Mouse (Mus musculus) right cerebral cortex, postnatal 14 days (tissue): ENCODE measurements around the gene Tnr.

Experiments used
- DNase-seq: peaks from one replicate; pipeline ENCODE4 v3.0.0; 2022

Tnr gene

DNA sequence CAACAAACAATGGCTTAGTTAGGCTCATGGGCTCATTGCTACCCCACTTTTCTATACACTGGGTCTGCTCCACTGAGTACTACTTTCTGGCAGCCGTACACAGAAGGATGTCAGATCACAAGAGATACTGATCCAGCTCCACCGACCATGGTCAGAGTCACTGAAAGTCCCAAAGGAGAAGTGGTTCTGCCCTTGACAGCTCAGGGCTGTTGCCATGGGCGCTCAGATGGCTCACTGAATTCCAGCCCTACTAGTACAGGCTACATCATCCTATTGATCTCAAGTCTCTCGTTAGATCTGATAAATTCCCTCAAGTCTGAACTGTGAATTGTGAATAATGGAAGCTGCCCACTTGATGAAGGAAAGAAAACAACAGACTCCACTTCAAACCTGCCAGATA, 207.3 kb downstream of the Tnr start:
- DNase-seq: no peak

DNA sequence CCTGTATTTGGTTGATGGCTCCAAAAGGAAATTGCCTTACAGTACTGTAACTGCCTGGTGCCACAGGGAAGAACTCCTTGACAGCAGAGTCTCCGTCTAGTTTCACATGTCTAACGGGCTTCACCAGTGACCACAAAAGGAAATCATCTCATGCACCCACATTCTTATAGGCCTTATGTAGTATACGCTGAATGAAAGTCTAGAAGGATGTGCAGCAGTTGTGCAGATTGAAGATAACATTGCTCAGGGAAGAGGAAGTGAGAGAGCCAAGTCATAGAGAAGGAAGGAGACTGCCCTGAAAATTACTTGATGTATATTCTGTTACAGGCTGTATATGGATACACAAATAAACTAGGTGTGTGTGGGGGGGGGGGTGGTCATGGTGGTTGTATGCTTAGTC, 211.5 kb downstream of the Tnr start:
- DNase-seq: no peak

DNA sequence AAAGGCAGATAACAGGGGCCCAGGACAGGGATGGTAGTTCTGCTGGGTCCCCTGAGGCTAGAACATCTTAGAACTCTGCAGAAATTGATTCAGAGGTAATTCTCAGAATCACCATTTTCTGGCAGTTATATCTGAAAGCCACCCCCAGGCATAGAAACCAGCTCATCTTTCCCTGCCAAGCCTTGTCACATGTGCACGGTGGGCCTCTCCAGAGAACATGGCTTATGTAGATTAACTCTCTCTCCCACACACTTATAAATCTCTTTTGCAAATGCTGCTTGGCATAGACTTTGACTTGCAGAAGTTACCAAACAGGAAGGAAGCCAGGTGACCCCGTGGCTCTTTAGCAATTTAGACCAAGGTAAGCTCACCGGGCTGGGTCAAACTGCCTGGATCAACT, 215.9 kb downstream of the Tnr start:
- DNase-seq: peak; percentile 12

DNA sequence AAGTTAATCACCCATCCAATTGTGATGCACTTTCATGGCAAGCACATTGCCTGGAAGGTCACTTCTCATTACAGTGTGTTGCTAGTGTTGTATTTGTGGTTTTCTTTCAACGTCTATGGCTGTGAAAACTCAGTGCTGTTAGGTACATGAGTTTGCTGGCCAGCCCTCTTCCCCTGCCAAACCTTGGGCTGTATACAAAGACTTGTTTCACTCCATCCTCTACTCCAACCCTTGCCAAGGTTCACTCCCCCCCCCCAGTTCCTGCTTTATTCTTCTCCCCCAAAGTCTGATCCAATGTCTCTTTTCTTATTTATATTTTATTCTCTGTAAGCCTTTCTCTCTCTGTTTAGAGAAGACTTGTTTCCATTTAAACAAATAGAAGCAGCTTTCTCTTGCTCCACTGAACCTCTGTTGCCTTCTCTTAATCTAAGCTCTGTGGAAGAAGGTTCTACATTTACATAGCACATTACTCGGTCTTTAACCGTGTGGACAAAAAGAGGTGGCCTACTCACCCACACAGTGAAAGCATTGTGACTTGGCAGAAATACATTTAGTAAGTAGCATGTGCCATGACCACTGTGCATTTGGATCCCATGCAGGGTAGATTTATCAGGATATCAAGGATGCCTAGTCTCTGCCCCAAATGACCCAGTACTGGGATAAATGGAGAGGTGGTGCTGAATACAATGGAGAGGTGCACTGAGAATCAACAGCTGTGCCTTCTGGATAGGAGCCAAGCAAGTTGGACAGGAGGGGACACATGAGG, 217.9 kb downstream of the Tnr start:
- DNase-seq: no peak

DNA sequence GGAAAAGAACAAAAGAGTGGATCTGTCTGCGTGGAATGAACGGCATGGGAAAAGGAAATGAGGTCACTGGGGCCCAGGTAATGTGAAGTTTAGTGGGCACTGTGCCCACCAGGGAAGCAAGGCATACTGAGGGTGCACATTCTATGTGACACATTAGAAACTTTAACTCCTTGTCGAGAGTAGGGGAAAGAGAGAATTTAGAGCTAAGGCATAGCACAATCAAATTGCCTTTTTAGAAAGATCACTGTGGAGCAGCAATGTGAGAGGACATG, 218.4 kb downstream of the Tnr start:
- DNase-seq: no peak

DNA sequence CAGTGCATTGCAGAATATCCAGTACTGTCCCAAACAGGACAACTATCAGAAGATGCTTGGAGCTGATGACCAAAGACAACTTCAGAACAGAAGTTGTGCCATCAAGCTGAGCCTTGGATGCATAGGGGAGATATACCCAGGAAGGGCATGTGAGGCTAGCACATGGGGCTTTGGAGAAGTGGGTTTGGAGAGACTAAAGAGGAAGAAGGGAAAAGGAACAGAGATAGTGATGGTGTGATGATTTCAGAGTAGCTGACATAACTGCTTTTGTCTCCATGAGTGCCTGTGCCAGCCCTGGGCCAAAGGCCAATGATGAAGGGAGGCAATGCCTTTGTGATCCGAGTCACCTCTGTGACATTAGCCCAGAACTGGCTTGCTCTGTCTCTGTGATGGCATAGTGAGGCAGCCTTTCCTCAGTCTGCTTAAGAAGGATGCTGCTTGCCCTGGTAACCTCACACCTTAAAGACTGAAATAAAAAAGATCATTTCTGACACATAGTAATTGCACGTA, 220.2 kb downstream of the Tnr start:
- no peak for DNase-seq

DNA sequence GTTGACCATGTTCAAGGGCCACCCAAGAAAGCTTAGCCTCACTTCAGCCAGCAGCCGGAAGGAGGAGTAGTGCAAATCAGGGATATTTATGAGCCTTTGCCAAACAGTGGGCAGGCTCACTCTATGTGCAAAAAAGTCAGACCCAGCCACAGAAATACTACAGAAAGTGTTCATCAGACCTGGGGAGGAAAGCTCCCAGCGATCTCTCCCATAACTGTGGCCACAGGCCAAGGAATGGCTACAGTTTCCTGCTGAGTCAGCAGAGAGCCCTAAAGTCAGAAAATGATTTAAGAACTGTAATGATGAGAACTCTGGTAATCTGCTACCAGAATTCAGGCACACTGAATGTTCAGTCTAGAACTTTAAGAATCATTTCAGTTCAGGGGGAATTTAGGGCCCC, 221.7 kb downstream of the Tnr start:
- no peak for DNase-seq

DNA sequence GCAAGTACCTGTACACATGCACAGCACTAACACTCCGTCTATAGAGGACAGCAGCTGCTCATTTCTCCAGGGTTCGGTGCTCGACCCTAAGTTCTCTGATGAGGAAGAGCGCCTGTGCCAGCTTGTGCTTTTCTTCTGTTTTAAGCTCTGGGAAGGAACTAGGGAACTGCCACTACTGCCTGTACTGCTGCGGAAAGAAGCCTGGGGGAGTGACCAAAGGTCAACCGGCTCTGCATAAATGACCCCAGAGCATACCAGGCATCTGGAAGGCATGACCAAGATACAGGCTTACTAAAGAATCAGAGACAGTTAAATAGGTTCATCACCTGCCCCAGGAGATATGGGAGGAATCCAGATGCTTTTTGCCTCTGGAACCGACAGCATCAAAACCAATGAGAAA, 224.4 kb downstream of the Tnr start:
- DNase-seq: no peak

DNA sequence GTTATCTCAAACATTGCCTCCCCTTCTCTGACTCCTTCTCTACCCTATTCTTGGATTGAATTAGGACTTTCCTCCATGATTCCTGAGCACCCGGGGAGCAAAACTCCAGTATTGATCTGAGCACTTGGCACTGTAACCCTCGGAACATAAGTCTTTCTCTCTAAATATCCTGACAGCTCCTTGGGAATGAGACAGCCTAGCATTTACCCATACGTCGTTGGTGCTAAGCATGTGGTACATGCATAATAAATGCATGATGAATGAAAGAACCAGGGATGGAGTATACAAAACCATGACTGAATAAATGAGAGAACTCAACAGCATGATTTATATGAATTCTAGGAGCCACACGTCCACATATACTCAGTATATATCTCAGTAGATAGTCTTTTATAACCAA, 226.8 kb downstream of the Tnr start:
- no peak for DNase-seq

DNA sequence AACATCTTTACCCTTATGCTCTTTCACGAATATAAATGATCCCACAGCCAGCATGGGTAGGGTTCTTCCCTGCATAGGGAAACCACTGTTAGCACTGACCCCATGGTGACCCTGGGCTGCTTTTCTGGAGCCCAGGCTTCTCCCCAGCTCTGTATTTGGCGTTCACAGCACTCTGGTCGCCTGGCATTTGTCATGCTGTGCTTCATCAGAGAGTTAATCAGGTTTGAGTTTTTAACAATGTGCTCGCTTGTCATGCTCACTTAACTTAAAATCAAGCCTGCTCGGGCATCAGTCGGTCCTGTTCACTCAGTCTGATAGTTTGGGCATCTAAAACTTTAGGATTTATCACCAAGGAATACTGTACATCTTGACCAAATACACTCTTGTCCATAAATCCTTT, 227.3 kb downstream of the Tnr start:
- DNase-seq: no peak

DNA sequence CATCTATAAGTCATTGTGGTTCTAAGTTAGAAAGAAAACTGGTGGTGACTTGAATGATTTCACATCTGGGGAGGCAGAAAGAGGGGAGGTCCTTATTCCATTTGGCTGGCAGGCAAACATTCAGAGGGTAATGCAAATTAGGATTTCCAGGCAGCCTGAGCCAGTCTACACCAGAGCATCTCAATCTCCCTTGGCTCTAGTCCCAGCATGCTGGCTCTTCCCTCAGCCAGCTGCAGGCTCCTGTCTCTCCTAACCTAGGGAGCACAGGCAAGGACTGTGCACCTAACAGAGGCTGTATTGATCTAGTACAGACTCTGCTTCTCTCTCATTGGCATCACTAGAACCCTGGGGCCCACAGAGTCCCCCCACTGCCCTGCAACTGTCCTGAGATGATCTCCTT, 237.4 kb downstream of the Tnr start:
- peak; percentile 15 for DNase-seq

DNA sequence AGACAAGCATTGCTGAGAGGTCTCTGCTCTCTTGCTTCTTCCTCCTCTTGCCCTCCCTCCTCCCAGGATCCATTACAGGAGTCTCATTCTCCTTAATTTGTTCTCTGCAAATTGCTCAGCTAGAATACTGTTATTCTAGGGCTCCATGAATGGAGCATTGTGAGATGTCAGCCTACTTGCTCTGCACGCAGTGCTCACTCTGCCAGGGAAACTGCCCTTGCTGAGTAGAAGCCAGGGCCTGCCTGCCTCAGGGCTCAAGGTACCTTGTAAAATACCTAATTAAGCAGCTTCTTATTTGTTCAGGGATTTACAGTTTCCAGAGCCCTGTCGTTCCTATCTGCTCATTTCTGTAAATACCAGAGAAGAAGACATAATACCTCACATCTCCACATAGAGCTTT, 240.3 kb downstream of the Tnr start:
- no peak for DNase-seq

DNA sequence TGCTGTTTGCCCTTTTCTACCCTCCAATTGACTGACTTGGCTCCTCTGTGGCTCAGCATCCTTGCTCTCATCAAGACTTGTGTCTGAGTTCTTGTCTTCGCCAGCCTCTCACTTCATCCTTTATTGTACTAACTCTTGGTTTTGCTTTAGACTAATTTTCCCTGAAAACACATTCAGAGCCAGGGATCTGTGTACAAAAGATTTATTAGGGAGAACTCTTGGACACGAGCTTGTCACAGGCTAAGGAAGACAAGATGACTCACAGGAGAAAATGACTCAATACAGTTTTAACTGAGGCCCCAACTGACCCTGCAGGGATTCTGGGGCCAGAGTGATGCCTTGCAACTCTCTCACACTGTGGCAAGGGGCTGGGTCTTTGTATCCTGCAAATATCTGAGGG, 241.3 kb downstream of the Tnr start:
- no peak for DNase-seq

DNA sequence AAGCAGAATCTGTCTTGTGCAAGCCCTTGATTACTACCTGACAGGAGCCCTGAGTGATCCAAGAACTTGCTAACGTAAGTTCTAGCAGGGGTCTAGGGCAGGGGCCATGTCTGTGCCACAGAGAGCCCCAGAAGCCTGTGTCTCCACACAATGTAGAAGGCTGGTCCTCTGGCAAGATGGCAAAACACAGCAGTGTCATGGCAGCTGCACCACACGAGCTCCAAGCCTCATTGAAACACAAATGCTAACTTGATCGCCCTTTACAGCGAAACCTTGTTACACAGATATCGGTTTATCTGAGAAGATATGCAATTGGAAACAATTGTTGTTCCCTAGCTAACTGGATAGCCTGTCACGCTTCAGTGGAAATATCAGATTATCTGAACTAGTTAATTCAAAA, 246.4 kb downstream of the Tnr start:
- no peak for DNase-seq

DNA sequence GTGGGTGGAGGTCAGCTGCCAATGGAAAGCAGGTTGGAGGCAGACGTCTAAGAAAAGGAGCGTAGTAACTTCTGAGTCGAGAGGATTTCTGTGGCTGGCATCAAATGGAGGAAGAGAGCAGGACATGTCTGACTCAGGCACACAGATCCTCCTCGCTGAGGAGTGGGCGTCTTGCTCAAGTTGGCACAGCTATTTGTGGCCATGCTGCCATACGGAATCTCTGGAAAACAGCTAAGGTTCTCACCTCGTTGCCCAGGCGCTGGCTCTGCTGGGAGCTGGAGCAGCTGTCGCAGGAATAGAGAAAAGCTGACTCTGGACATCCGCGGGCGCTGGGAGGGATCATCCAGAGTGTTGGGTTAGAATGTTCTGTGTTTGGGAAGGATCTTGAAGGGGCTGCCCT, 250.1 kb downstream of the Tnr start:
- peak; percentile 46 for DNase-seq

DNA sequence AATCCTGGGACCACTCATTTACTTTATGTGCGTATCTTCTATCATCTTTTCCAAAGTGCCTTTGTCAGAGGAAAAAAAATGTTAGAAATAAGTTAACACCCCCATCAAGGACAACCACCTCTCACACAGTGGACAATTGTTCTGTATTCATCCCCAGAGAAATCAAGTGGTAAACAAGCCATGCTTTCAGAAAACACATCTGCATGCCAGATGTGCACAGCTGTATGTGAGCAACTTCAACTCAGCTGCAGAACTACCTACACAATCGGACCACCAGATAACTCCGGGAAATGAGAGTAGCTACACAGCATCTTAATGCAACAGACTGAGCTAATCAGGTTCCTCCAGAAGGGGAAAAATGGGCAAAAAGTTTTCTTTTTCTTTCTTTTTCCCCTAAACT, 251.6 kb downstream of the Tnr start:
- DNase-seq: no peak

DNA sequence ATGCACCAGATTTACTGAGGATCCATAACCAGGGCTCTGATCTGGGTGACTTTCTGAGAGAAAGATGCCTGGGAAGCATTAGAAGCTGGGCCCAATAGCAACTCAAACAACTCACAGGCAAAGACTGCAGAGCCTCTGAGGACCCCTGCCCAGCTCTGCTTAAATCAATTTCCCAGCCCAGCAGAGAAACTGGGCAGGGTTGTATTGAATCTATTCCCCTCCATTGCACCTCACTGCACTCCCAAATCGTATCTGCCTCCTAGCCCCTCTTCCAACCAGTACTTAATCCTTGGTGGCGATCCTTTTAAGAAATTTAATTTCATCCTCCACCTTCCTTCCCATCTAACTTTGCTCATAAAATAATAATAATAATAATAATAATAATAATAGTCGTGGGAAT, 253.5 kb downstream of the Tnr start:
- DNase-seq: no peak

DNA sequence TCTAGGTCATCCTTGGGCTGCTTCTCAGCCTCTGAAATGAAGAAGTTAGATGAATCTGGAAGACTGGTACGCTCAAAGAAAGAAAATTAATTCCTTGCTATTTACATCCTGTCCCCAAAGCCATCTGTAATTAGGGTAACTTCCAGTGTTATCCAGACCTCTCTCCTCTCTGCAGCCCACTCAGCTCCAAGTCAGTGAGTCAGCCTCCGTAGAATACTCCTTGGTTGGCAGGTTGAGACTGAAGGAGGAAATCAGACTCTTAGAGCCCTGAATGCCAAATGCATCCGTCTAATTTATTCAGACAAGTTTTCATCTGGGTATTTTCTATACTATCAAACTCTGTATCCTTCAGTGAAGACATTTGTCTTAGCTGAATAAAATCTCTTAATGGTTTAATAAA, 255.9 kb downstream of the Tnr start:
- no peak for DNase-seq

DNA sequence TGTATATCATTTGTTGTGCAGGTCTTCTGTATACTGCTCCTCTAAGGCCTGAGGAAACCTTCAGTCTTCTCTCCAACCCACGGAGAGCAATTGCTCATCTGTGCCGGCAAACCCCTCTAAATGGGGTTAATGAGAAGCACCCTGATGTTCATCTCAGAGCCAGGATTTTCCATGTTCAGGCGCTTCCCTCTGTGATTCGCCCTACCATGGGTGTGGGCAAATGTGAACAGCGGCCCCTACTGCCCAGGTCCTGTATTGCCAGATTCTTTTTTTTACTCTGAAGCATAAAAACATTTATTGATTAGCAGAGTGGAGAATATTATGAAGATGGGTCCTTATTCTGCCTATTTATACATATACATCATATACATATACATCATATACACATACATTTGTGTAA, 260.3 kb downstream of the Tnr start:
- DNase-seq: peak; percentile 31

DNA sequence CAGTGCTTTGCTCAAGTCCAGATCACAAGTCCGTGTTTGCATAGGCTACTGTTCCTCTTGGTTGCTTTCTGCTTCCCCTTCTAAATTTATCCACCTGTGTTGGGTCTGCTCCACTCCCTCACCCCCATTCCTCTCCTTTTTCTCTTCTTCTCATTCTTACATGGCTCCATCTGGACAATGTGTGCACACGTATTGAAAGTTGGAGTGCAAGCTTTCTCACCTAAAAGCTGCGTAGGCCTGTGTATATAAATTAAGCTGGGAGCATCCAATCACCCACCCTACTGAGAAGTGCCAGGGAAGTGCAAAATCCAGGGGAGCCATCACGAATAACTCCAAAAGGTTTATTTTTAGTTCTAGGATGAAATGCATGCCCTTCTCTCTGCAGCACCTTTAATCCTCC, 264.7 kb downstream of the Tnr start:
- DNase-seq: no peak

DNA sequence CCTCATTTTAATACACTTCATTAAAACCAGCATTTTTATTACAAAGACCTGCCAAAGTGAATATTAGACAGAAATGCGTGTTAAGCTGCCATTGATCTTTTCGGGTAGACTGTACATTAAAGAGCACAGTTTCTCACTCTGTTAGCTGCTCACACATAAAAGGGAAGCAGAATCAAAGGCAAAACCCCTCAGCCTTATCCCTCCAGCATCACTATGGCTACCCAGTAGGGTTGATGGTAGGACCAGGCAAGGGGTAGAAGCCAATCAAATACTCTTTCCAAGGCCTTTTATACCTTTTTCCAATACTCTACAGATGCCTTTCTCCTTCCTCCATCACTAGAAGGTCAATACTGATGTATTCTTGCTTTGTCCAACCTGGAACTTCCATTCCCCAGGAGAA, 269.0 kb downstream of the Tnr start:
- no peak for DNase-seq

DNA sequence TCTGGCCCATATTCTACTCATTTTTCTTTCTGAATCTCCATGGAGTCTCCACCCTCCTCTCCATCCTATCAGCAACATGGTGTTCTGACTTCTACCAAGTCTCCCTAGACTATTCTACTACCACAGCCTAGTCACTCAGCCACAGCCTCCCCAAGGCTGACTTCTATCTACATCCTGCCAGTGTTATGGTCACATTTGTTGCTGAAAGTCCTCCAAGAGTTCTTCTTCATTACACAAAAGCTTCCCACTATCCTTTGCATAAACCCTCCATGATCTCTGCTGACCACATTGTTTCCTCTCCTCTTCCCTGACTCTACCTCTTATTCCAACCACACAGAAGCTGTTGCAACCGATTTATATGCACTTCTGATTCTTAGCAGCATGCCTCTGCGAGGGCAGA, 272.5 kb downstream of the Tnr start:
- DNase-seq: no peak

DNA sequence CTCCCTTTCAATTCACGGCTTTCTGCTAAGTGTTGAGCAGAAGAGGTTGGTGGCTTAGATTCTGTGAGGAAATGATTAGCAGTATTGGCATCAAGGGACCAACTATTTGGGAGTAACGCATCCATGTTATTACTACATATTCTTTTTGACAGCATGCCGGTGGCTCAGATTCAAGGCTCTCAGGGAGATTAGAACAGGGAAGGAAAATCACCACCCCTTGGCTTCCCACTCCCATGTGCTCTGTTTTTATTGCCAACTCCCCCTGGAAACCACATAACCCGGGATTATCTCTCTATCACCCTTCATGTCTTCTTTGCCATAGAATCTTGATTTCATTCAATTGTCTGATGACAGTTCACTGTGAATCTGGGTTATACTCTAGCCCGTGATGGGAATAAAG, 276.8 kb downstream of the Tnr start:
- DNase-seq: no peak

DNA sequence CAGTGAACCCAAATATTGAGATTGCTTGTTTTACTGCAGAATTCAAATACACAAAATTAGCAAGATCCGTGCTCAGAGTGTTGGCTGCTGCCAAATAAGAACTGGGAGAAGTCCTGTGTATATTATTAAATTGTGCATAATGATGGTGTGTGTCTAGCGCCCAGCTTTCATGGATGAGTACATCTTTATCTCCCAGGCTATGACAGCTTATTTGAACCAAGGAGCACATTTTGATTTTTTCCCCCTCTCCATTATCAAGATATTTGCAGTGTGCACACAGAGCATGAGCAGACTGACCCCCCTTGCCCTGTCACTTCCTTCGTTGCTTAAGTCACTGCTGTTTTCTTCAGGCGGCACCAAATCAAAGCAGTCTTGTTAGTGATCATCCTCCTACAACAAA, 278.2 kb downstream of the Tnr start:
- no peak for DNase-seq

DNA sequence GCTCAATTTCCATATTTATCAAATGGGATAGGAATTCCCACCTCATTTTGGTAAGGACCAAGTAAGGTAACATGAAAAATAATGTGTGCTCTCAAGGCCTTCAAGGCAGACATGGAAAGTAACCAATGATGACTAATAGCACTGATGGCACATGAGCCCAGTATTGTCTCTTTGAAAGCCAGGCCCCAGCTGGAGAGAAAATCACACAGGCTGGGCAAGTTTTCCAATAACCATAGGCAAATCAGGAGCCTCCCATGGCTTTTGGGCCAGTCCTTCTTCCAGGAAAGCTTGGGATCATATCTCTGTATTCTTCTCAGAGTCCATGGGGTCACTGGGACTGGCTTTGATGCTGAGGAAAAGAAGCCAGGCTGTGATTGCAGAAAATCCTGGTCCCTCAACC, 280.1 kb downstream of the Tnr start:
- no peak for DNase-seq

DNA sequence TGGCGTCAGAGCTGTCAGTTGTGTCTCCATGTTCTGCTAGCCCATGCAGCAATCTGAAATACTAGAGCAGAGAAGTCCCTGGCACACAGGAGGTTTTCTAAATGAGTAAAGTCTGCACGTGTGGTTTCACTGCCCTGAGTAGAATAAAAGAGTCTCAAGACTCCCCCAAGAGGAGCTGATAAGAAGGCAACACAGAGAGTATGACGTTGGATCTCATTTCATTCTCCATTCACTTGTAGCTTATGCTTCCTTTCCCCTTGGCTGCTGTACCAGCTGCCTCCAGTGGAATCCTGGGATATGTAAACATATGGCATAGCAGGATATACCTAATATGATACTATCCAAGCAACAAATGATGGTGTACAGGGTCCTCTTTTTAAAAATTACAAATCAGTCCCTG, 285.9 kb downstream of the Tnr start:
- no peak for DNase-seq
